ENCODE assay signal across 21 mouse cellular contexts in genomic region chr4:89753484-89753883, GRCm38 (mm10).
"Had no signal": no experiment of that assay in that cellular context is flagged by ENCODE, and none has a peak within 500 bp of the region (broad histone marks: within the 10 kb centered on the region; RNA-seq: fewer than 3 reads in every experiment).

No protein-coding gene starts in this region.

- H3K4me3 ChIP-seq: heart, embryonic 10.5 days; heart, embryonic 12.5 days; hindbrain, embryonic 10.5 days; hindbrain, embryonic 12.5 days; intestine, embryonic 15.5 days; left cerebral cortex, adult 2 months; limb, embryonic 13.5 days; limb, embryonic 15.5 days; liver, embryonic 12.5 days had no signal

- H3K27ac ChIP-seq: heart, embryonic 10.5 days; hindbrain, embryonic 10.5 days; hindbrain, embryonic 12.5 days; hindbrain, embryonic 14.5 days; intestine, embryonic 15.5 days; kidney, postnatal 0 days; left cerebral cortex, adult 2 months; limb, embryonic 13.5 days; limb, embryonic 15.5 days; liver, embryonic 12.5 days; liver, embryonic 14.5 days had no signal

- DNase-seq: gastrocnemius, postnatal 25 days; heart, adult 18-20 months; heart, postnatal 10 days; heart, postnatal 4 days; kidney, adult 18-20 months; kidney, adult 8-10 months; kidney, postnatal 14 days; kidney, postnatal 36 days; lung, adult 18-20 months had no signal
